Mouse (Mus musculus) layer of hippocampus, postnatal 25 days (tissue): ENCODE data around the gene Gm42878. TPM values are rescaled to one million over a fixed set of nuclear protein-coding genes. Genes with fewer than 3 reads are reported as not detected.
A peak's percentile ranks its signal among the peaks of the same experiment; 100 is the strongest.
"Not testable (repeated sequence)": the region's sequence is repeated elsewhere in the genome, so short reads cannot be mapped to it uniquely, and the experiment has no call there.

ENCODE experiments used
- DNase-seq, 2 experiments: peaks; one replicate each; pipeline ENCODE4 v3.0.0; 2022; ENCODE audit warnings: mixed read lengths in 2 of 2, low spot score in 1 of 2; ENCODE audit errors: extremely low spot score in 1 of 2
- total RNA-seq, 2 experiments: library from RNA; stranded (reverse); gene quantifications; 2 replicates each; pipeline ENCODE4 v1.2.3; 2021

Gm42878 gene
- total RNA-seq, 2 experiments from 2014 or later, result not detected

DNA sequence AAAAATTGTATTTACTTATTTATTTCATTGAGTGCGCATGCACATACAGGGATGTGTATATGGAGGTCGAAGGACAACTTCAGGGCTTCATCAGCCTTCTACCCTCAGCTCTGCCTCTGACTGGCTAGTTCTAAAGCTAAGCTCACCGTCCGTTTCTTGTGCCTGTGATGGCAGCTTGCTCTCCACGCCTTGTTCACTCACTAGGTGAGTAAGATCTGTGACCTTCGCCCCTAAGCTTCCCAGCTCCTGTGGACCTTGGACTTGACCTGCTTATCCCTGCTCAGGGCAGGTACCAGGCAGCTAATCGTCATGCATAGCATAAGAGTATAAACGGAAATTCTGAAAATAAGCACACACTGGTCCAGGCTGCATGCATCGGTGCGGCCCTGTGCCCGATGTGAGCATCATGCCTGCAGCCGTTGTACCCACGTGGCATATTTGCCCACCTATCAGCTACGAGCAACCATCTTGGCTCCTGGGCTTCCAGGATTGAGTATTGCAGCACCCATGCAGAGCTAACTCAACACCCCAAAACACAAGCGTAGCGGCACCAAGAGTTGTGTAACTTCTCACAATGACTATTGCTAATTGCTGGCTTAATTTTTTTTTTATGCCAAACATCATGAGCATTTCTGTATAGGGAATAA, 20.9 kb upstream of the Gm42878 start:
- no peak for DNase-seq

DNA sequence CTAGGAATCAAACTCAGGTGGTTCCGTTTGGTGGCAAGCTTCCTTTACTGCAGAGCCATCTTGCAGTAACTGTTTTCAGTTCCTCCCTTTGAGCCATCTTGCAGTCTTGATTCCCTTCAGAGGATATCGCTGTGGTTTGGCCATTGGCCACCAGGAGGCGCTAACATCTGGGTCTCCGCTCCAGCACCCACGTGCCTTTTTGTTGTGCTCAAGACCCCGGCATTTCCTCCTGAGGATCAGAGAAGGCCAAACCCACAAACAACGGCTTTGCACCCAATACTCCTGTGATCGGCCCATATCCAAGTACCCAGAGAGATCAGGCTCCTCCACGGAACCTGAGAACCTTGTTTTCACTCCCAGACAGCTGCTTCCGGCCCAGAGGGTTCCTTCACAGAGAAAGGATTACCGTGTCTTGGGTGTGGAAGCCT, 19.2 kb upstream of the Gm42878 start:
- peak; percentile 61 to 85 for DNase-seq

DNA sequence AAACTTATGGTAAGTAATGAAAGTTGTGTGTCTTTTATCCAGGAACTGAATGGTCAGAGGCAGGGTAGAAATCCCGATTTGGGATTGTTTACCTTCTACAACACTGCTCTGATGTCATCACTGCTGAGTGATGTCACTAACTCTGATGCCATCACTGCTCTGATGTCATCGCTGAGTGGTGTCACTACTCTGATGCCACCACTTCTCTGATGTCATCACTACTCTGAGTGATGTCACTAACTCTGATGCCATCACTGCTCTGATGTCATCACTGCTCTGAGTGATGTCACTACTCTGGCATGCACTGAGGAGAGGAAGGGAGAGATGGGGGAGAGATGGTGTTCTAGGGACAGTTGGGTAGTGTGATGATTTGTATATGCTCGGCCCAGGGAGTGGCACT, 17.2 kb upstream of the Gm42878 start:
- no peak for DNase-seq

DNA sequence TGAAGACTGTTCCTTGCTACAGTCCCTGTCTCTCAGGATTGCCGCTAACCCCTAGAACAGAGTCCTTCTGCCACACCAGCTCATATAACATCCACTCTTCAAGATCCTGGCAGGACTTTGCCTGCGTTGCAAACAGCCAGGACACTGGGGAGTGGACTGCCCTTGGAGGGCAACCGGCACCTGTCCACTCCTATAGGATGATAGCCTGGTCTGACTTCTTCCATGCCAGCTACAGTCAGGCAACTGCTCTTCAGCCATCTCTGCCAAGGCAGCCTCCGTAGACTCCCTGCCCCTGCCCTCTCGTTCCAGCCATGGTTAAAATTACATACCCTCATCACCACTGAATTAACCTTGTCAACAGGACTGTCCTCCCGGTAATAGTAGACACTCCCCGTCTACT, 3.9 kb upstream of the Gm42878 start:
- DNase-seq, result no peak

DNA sequence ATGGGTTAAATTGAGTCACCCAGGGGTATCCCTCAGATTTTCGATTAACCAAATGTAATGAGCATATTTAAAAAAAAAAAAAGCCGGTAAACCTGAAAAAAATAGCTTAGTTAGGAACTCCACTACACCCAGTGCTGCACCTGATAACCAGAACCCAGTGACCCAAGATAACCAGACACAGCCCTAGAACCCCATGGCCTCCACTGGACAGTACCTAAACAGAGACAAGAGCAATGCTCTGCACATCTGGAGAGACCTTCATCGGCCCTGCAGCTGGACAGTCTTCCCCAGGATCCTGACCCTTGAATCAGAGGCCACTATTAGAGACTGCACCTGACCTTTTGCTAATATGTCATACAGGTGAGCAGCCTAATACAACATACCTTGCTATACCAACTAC, 1.8 kb upstream of the Gm42878 start:
- no peak for DNase-seq

DNA sequence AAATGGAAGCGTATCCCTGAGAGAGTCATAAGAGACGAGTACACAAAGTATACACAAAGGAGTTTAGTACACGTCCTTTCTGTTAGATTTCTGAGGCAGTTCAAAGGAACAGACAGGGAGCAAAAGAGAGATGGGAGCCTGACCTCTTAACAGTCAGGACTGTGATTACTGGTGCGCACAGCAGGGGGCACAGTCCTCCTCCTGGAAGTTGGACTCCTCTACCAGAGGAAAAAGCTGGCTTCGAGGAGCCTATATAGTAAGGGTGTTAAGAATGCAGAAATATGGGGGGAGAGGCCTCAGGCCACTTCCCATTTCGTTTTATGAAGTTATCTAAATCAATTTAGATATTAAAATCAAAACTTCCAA, 1.2 kb upstream of the Gm42878 start:
- peak; percentile 18 to 49 for DNase-seq

DNA sequence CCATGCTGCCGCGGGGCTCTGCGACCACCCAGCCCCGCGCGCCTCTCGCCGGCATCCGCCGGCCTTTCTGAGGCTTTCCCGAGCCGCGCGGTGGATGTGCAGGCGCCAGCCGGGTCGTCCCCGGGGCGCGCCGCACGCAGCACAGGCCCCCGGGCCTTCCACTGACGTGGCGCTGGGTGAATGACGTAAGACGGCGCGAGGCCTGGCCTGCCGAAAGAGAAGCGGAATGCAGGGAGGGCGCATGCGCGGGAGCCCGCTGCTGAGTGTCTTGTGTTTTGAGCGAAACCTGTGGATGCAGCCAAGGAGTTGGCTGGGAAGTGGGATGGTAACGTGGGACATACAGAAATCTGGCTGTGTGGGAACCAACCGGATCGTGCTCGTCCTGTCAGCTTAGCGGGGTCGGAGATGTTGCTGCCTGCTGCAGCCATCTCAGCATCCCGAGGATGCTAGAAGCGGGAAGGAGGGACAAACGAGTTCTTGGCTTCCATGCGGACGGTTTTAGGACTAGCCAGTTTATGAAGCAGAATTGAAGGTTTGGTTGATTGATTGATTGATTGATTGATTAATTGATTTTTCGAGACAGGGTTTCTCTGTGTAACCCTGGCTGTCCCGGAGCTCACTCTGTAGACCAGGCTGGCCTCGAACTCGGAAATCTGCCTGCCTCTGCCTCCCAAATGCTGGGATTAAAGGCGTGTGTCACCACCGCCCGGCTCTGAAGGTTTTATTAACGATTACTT, 679 bp upstream of the Gm42878 start, which contains the start of gene Mapkapk5:
TSS of gene Mapkapk5 (minus strand) at position 113 of the 737 bp plus-strand sequence.
- peak; percentile 99 to 100 for DNase-seq

DNA sequence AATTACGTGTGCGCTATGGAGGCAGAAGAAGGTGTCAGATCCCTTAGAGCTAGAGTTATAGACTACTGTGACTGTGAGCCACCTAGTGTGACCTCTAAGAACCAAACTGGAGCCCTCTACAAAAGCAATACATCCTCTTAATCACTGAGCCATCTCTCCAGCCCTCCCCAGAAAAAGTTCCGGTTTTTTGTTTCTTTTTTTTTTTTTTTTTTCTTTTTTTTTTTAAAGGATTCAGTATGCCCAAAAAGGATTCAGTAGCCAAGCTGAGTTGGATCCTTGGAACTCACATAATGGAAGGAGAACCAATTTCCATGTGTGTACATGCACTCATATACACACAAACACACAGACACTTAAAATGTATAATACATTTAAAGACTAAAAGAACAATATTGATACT, 1.9 kb downstream of the Gm42878 start:
- no peak for DNase-seq

DNA sequence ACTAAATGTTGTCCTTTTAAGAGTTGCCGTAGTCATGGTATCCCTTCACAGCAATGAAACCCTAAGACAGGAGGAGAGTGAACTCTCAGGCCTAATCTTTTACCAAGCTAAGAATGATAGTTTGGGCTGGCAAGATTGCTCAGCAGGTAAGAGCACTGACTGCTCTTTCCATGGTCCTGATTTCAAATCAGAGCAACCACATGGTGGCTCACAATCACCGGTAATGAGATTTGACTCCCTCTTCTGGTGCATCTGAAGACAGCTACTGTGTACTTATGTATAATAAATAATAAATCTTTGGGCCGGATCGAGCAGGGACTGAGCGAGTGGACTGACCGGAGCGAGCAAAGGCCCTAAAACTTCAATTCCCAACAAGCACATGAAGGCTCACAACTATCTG, 4.0 kb downstream of the Gm42878 start:
- DNase-seq, result no peak

DNA sequence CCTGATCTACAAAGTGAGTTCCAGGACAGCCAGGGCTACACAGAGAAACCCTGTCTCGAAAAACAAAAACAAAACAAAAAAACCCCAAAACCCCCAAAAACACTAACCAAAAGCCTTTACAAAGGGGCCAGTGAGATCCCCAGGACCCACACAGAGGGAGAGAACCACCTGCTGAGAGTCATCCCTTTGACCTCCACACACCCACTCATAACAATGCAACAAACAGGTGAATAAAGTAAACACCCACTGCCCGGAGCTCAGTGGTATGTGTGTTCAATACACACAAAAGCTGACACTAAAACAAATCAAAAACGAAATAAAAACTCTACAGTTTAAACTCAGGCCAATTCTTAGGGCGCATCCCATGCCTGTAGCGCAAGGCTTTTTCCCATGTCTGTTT, 5.2 kb downstream of the Gm42878 start:
- no peak for DNase-seq

DNA sequence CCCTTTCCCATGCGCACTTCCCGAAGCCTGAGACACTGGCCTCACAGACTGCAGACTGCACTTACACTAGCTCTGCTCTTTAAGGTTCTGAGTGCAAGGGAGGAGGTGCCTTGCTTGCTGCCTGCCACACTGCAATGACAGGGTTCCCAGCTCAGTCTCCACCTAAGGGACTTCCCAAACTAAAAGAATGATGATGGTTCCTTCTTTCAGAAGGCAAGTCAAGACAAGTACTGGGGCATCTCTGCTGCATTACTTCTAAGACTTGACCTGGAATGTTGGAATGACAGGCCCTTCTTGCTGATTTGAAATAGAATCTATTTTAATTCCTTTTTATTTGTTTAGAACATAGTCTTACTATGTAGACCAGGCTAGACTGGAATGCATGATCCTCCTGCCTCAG, 7.7 kb downstream of the Gm42878 start:
- DNase-seq, result no peak

DNA sequence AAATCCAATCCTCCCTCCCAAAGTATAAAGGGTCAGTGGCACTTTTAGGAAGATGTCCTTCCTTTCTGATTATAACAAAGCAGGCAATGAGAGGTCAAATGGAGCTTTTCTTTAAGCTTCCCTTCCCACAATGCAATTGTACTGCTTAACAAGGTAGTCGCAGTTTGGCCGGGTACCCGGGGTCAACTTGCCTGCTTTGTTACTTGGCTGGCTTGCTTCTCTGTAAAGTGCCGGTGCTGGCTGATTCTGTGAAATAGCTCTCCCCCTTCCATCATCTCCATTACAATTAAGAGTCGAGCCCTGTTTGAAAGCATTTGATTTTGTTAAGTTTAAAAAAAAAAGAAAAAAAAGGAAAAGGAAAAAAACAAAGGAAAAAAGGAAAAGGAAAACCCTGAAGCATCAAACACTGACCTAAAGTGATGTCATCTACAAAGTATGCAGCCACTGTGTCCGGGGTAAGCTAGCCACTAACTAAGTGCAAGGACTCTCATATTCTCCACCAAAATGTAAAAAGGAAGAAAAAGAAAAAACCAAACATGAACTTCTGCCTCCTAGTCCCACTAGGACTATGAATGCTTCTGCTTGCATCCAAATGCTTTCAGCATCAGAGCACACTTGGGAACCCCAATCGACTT, 8.2 kb downstream of the Gm42878 start:
- DNase-seq, result no peak

DNA sequence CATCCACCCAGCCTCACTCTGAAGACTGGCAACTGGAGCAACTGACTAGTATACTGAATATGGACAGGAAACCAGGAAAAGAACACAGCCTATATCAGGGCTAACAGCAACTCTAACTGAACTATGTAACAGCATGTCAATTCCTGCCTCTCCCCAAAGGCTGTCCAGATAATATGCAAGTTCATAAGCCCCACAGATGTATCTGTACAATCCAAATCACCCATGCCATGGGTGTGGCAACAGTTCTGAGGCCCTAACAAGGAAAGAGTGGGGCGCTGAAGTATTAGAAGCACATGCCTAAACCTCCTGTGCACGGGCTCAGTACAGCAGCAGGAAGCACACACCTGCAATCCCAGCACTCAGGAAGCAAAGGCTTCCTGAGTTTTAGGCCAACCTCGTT, 10.2 kb downstream of the Gm42878 start:
- DNase-seq, result no peak

DNA sequence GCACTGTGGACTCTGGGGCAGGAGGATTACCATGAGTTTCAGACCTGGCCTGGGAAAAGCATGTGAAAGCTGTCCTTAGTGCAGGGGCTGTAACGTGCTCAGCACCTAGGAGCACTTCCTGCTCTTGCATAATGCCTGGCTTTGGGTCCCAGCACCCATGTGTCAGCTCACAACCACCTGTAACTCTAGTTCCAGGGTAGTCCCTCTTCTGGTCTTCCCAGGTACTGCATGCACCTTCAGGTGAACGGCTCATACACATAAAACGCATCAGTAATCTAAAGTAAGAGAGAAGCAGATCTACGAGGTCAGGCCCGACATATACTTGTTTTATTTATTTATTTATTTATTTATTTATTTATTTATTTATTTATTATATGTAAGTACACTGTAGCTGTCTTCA, 10.8 kb downstream of the Gm42878 start:
- DNase-seq, result peak in 1 of 2 experiments; percentile 19

DNA sequence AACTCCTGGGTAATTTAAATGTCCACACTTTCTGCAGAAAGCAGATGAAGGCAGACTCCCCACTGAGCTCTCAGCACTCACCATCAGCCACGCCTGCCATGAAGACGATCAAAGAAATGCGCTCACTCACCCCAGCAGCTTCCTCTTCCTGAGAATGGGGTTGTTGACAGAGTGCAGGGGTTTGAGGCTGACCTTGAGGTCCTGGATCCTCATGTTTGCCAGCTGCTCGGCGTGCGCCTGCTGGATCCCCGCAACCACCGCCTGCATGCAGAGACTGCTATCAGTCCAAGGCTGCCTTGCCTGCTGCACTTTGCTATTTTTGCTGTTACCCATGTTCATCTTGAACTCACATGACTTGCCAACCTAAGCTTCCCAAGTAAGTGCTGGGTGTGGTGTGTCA, 18.3 kb downstream of the Gm42878 start:
- no peak for DNase-seq

DNA sequence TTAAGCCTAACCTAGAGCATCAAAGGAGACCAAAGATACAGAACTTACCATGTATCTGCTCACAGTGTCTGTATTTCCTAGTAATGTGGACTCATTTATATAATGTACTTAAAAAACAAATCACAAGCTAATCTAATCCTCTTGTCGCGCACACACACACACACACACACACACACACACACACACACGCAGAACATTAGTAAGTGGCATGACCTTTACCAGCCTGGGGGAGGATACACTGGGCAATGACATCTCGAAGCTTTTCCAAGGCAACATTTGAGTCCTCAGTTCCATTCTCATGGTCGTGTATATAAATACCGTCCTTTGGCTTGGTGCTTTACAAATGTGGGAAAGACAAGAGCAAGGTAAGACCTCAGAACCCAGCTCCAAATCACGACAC, 18.8 kb downstream of the Gm42878 start:
- DNase-seq, result no peak

DNA sequence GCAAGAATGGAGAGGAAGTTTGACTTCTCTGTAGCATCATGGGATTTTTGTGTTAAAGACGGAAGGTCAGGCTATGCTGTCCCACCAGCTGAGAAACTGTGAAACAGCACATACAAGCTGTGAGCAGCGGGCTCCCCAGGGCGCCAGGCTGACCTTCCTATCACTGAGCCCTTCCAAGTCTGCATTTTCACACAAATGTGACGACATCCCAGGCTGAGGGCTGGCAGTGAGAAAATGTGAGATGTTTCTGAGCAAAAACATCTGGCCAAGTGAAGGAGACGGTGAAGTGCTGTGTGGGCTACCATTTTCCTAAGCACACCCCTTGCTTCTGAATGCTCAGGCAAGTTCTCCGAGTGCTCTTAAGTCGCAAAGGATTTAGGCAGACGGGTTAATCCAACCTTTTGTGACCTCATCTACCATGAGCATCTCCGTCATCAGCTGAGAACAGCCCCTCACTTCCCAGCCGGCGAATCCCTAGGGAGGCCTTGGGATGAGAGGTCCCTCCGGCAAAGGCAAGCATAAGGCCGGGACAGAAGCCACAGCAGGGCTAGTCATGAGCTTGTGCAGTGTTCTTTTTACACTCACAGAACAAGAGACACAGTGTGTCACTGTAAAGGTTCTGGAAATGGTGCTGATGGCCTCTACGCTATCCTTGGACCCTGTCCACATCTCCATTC, 19.4 kb downstream of the Gm42878 start:
- no peak for DNase-seq

DNA sequence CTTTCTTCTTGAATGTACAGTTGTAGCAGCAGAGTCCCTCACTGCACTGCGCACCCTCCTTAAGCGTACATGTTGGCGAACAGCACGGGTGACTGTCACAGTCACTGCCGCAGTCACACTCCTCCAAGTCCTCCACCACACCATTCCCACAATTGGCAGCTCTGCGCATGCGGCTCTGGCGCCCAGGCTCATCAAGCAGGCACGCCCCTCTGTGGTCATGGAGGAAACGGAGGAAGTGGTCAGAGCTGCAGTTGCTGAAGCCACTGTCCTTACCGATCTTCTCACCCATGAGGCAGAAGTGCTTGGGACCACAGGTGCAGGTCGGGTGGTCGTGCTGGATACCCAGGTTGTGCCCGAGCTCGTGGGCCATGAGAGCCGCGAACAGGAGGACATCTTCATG, 25.5 kb downstream of the Gm42878 start:
- not testable (repeated sequence) for DNase-seq

DNA sequence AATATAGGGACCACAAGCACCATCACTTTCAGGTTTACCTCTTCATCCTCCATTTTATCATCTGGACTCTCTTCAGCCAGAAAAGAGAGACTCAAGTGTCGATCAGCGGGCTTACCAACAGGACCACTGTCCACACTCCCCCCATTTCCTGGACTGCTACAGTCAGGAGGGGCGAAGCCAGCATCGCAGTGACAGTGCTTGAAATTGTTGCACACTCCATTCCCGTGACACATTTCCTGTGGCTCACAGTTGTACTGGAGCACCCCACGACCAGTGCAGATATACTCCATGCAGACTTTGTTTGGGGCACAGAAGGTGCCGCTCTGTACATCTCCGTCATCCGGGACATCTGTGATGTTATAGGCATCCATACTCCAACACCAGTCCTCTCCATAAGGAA, 26.3 kb downstream of the Gm42878 start:
- no peak for DNase-seq

DNA sequence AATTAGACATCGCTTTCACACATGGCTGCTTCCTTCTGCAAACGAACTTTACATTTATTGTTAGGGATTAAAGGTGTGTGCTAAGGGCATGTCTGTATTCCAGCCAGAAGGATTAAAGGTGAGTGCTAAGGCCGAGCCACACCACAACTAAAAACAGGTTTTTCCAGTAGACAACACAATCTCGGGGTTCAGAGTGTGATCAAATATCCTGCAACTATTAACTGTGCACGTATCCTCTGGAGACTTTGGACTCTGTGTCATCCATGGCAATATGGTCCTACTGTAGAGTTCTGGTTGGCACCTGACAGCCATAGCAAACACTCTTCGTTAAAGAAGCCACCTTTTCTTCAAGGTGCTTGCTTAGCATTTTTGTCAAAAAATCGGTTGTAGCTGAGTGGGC, 35.3 kb downstream of the Gm42878 start:
- DNase-seq, result no peak

DNA sequence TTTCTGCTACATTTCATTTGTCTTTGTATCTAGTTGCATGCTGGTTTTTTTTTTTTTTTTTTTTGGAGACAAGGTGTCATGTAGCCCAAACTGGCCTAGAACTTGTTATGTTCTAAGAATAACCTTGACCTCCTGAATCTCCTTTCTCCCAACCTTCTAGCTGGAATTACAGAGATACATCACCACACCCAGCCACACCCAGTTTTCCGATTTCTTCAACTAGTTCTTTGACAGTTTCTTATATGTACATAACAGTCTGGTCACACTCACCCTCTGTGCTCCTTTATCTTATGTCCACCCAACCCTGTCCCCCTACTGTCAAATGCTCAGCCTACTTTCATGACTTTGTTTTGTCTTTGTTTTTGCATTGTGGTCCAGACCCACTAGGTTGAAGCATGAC, 38.4 kb downstream of the Gm42878 start:
- DNase-seq, result no peak
